Mouse (Mus musculus): ENCODE data around the gene Gdap2.

The Gdap2 gene

GRCm38 (mm10) chr3:100162315-100163105 is at the start of gene Gdap2, which contains the start of gene Wdr3:
Gdap2 (plus strand) TSS chr3:100162381.
Wdr3 (minus strand) TSS chr3:100162407.
- DNase-seq (ENCODE audit: low read depth, low spot score): peak; percentile 95

- DNase-seq (ENCODE audit: low read depth, low spot score): no peak
Measured at GRCm38 (mm10) chr3:100118681-100119080, 43.5 kb upstream of the Gdap2 start.

GRCm38 (mm10) chr3:100121961-100122360 is 40.2 kb upstream of the Gdap2 start:
- no peak for DNase-seq (ENCODE audit: low read depth, low spot score)

GRCm38 (mm10) chr3:100122445-100122844 is 39.7 kb upstream of the Gdap2 start:
- DNase-seq (ENCODE audit: low read depth, low spot score): no peak

- DNase-seq (ENCODE audit: low read depth, low spot score): peak; percentile 67
Measured at GRCm38 (mm10) chr3:100160682-100161445, 1.3 kb upstream of the Gdap2 start.

GRCm38 (mm10) chr3:100161665-100162314 is 391 bp upstream of the Gdap2 start:
- no peak for DNase-seq (ENCODE audit: low read depth, low spot score)

- no peak for DNase-seq (ENCODE audit: low read depth, low spot score)
Measured at GRCm38 (mm10) chr3:100163556-100163955, 1.4 kb downstream of the Gdap2 start.

- DNase-seq (ENCODE audit: low read depth, low spot score): no peak
Measured at GRCm38 (mm10) chr3:100164991-100165390, 2.8 kb downstream of the Gdap2 start.

GRCm38 (mm10) chr3:100176031-100176430 is 13.8 kb downstream of the Gdap2 start:
- DNase-seq (ENCODE audit: low read depth, low spot score): peak; percentile 43

- DNase-seq (ENCODE audit: low read depth, low spot score): no peak
Measured at GRCm38 (mm10) chr3:100180471-100180870, 18.3 kb downstream of the Gdap2 start.

- peak; percentile 53 for DNase-seq (ENCODE audit: low read depth, low spot score)
Measured at GRCm38 (mm10) chr3:100189444-100189843, 27.3 kb downstream of the Gdap2 start.

- DNase-seq (ENCODE audit: low read depth, low spot score): no peak
Measured at GRCm38 (mm10) chr3:100189861-100190260, 27.7 kb downstream of the Gdap2 start.

- no peak for DNase-seq (ENCODE audit: low read depth, low spot score)
Measured at GRCm38 (mm10) chr3:100194210-100194609, 32.0 kb downstream of the Gdap2 start.

GRCm38 (mm10) chr3:100201554-100201953 is 39.4 kb downstream of the Gdap2 start:
- DNase-seq (ENCODE audit: low read depth, low spot score): no peak

- DNase-seq (ENCODE audit: low read depth, low spot score): no peak
Measured at GRCm38 (mm10) chr3:100206973-100207372, 44.8 kb downstream of the Gdap2 start.

GRCm38 (mm10) chr3:100215469-100215868 is 53.3 kb downstream of the Gdap2 start:
- DNase-seq (ENCODE audit: low read depth, low spot score): no peak

- no peak for DNase-seq (ENCODE audit: low read depth, low spot score)
Measured at GRCm38 (mm10) chr3:100225326-100225959, 63.3 kb downstream of the Gdap2 start.

- no peak for DNase-seq (ENCODE audit: low read depth, low spot score)
Measured at GRCm38 (mm10) chr3:100227509-100227908, 65.3 kb downstream of the Gdap2 start.

- DNase-seq (ENCODE audit: low read depth, low spot score): no peak
Measured at GRCm38 (mm10) chr3:100228981-100229380, 66.8 kb downstream of the Gdap2 start.

- DNase-seq (ENCODE audit: low read depth, low spot score): peak; percentile 33
Measured at GRCm38 (mm10) chr3:100236725-100237436, 74.7 kb downstream of the Gdap2 start.

- no peak for DNase-seq (ENCODE audit: low read depth, low spot score)
Measured at GRCm38 (mm10) chr3:100242230-100242629, 80.0 kb downstream of the Gdap2 start.
